Mouse (Mus musculus): ENCODE measurements around the gene Gga1.

Gga1 gene

DNA sequence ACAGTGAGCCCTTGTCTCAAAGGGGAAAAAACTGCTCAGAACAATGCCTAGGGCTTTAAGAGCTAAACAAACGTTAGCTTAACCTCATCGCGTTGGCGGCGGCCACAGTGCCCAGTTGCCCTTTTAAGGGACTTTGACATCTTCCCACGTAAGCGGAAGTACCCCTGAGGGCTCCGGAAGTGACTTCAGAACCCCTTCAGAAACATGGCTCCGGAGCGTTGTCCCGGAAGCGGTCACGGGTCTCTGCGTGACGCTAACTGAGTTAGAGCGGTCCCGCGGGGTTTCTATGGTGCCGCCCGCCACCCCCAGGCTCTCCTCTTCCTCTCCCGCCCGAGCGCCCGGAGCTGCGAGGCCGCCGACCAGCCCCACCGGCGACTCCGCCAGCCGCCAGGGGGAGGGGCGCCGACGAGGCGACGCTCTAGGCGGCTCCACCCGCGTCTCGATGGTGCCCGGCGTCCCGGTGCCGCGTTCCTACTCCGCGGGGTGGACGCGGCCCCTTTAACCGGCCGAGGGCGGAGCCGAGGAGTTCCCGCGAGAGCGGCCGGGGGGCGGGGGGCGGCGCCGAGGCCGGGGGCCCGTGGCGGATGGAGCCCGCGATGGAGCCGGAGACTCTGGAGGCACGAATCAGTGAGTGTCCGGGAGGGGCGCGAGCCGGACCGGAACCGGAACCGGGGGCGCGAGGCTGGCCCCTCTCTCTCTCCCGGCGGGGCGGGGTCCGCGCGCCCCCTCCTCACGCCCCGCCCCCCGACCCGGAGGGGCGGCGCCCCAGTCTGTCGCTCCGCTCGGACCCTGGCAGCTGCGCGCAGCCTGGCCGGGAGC lies at the start of gene Gga1:
Gene Gga1, plus strand, starts transcription at position 200 of the 819 bp plus-strand sequence.
- DNase-seq, result peak; percentile 98

DNA sequence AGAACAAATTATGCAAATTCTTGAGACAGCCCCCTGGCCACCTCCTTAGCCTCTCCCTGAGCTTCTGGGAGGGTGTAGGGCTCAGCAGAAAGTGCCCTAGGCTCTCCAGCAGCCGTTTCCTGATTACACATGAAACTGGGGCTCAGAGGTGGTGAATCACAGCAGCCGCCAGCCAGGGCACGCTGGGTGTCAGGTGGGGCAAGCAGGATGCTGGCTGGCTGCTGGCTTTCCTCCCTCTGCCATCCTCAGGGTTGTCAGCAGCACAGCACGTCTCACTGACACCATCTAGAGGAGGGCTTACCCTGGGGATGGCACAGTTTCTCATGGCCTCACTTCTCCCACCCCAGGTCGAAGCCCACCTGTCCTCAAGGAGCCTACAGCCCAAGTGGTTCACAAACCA lies 48.7 kb upstream of the Gga1 start:
- no peak for DNase-seq

DNA sequence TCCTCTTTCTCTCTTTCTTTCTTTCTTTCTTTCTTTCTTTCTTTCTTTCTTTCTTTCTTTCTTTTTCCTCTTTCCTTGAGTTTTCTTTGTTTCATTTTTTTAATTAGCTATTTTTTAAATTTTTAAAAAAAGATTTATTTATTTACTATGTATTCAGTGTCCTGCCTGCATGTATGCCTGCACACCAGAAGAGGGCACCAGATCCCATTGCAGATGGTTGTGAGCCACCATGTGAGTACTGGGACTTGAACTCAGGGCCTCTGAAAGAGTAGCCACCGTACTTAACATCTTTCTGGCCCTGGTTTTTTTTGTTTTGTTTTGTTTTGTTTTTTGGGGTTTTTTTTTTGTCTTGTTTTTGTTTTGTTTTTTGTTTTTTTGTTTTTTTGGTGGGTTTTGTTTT lies 47.4 kb upstream of the Gga1 start:
- no peak for DNase-seq

DNA sequence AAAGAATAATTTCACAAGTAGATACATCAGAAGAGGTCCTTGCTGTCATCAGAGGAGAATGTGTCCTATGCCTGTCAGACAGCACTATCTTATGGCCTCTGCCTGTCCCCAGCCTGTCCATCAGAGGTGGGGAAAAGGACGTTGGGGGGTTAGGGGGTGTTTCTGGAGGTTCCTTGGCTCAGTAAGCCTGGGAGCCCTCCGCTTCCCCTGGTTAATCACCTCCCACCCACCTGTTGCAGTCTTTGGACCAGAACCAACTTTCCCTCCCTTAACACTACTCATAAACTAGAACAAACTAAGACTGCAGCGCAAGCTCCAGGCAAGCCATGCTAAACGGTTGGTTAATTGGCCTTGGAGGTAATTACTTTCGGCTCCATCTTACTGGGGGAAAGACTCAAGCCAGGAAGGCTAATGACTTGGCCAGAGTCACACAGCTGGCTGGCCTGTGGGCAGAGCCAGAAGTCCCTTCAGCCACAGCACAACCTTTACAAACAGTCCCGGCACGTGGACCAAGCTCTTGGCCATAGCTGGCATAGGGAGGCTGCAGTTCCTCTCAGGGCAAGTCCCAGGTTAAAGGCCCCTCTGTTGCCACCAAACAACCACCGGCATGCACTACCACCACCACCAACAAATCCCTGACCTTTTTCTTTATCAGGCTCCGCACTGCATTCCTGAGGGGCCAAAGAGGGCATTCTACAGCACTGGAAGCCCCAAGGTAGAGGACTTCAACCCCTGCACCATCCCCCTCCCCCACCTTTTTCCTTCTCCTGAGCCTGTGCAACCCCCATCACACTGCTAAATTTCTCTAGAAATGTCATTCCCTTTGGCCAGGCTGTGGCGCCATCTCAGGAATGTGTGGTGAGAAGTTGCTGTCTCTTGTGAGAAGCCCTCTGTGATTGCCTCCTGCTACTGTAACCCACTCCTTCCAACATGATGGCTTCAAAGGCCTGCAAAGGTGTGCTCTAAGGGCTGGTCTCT lies 46.0 kb upstream of the Gga1 start:
- DNase-seq, result no peak

DNA sequence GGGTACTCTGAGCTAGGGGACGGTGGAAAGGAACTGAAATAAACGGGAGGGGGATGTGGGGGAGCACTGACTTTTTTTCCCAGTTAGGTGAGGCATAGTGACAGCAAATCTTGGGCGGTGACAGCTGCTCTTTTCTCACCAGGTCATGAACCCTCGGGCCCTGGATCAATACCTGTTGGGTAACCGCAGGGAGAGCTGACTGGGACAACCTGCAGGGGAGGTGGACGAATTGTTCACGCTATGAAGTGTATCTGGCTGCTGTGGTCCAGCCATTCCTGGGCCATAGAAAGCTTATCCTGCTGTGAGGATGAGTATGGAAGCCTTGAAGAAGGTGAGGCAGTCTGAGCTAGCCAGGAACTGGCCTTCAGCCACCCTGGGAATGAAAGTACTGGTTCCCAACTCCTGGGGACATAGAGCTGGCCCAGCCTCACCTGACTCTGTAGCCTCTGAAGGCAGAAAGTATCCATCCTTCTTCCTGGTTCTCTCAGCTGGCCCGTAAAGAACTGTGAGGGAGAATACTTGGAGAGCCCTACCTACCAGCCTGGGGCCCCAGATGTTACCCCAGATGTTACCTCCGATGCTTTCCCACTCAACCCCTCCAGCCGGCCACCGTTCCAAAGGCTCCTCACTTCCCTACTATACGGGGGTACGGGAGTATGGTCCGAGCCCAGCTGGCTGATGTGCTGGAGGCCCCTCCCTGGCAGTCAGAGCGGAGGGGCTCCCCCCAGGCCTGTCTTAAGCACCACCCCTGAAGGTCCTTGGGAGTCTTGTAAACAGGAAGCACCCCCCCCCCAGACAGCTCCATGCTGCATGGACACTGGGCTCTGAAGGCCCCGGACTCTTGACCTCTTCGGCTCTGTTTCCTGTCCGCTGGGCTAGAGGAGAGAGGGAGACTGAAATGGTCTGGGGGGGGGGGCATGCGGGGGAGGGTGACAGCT lies 45.0 kb upstream of the Gga1 start:
- peak; percentile 84 for DNase-seq

DNA sequence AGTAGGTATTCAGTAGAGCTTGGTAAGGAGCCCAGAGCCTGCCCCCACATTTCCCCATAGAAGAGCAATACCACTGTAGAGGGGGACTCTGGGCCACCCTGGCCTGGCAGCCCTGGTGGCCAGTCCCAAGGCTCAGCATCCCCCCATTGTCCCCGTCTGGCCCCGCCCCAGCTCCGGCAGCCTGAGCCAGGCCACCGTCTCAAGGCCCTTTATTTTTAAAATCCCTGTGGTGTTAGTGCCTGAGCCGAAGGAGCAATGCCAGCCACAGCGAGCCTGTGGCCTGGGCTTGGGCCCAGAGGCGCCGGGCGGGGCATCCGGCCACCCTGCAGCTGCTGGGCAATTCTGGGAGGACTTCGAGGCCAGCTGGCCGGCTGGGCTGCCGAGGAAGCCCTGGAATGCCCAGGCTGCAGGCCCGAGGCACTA lies 44.3 kb upstream of the Gga1 start:
- DNase-seq, result peak; percentile 90

DNA sequence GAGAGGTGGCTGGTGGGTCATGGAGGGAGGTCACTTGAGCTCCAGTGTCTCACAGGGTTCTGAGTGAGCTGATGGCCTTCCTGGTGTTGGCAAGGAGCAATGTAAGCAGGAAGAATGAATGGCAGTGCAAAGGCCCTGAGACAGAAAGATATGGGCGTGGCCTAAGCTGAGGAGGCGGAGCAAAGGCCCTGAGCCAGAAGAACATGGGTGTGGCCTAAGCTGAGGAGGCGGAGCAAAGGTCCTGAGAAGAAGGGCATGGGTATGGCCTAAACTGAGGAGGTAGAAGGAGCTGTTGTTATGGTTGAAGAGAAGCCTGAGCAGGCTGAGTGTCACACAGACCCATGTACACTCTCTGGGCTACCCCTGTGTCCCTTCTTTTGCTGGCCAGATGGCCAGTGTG lies 43.4 kb upstream of the Gga1 start:
- DNase-seq, result no peak

DNA sequence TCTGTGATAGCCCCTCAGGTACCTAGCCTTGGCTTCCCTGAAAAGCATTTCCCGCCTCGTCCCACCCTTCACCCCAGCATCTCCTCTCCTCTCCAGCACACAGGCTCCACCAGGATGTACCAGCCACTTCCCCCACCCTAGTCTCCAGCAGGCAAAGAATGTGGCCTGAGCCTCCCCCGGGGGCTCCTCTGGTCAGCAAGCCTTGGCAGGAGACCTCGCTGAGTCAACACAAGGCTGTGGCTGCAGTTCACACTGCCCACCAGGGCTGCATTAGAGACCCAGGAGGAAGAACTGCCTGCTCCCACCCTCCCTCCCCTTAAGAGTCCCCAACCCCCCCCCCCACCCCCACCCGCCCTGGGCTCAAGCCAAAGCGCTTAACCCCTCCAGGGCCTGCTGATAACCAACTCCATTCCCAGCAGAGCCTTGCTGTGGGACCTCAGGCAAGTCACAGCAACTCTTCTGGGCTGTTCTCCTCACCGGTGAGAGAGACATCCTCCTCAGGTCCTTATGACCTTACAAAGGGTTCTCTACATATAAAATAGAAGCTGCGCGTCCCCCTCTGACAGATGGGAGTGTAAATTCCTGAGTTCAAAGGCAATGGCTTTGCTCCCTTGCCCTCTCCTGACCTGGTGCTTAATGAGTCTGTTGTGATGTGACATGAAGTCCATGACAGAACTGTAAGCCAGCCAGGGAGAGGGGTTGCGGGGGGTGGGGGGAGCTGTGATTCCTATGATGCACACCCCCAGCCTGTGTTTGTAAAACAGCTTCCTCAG lies 42.6 kb upstream of the Gga1 start:
- peak; percentile 65 for DNase-seq

DNA sequence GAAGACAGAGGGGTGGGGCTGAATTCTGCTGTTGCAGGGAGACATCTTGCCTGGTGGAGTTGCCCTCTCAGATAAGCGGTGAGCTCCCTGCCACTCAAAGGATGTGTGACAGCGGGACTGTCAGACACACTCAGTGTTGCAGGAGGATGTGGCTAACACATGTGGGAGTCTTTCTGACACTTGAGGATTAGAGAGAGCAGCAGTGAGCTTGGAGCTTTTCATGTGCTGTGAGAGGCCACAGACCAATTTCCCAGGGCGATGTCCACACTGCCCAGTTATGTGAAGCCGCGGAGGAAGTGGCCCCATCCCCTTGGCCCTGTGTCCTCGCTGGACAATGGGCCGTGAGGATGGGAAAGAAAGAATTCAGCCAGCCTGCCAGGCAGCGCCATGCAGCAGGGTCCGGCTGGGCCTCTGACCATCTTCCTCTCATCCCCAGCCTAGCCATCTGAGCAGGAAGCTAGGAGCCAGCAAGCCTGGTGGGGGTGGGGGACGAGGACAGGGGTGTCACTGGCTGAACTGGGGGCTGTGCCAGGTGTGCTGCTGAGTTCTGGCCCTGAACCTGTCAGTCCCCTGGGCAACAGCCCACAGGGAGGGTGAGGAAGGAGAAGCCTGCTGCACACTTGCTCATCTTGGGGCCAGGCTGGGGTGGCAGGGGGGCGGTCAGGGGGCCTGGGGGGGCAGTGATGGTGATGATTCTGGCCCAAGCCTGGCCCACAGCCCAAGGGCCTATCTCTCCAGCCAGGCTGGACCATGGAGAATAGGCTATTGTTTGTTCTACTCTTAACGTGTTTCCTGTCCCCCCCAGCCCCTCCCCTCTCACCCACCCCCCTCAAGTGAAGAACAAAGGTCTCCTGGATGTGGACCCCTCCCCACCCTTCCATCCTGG lies 41.5 kb upstream of the Gga1 start:
- DNase-seq, result peak; percentile 82

DNA sequence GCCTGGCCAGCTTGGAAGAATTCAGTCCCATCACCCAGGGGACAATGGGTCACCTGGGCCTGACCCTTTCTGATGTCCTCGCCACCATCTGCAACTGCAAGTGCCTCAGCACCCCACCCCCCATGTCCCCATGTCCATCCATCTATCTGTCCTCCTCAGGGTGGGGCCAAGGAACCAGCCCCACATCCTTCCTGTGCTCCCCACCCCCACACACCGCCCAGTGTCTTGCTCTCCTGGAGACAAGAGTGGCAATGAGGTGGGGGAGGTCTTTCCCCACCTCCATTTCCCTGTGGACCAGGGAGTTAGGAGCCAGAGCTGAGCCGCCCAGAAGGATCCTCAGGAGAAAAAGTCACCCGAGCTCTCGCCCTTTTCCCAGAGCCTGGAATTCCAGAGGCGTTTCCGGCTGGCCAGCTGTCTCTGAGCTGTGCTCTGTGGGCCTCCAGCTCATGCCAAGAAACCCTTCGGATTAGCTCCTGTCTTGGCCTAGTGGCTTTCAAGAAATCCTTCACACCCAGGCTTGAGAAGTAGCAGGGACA lies 40.8 kb upstream of the Gga1 start:
- peak; percentile 89 for DNase-seq

DNA sequence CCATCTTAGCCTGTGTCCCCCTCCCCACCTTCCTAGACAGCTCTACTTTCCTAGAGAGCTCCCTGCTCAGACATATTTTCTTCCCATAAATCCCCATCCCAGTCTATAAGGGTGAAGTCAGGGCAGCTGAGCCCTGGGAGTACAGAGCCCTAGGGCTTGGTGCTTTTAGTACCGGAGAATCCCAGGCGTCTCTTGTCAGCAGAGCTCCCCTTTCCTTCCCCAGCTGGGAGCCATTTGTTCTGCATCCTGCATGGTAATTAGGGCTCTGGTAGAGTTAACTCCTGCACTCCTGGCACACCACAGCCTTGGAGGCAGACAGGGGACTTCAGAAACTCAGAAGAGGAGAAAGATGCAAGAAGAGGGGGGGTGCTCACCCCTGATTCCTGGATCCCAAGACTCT lies 37.2 kb upstream of the Gga1 start:
- no peak for DNase-seq

DNA sequence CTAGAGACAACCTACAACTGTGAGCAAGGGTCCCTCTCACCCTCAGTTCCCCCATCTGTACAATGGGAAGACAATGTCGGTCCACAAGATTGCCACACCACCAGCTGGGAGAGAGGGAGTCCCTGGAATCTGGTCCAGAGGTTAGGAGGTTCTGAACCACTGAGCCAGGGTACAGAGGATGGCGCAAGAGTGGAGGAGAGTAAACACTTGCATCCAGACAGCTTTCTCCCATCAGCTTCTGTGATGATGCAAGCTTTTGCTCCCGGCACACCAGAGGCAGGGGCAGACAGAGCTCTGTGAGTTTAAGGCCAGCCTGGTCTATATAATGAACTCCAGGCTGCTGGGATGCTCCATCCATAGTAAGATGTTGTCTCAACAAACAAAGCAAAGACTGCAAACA lies 36.7 kb upstream of the Gga1 start:
- peak; percentile 81 for DNase-seq

DNA sequence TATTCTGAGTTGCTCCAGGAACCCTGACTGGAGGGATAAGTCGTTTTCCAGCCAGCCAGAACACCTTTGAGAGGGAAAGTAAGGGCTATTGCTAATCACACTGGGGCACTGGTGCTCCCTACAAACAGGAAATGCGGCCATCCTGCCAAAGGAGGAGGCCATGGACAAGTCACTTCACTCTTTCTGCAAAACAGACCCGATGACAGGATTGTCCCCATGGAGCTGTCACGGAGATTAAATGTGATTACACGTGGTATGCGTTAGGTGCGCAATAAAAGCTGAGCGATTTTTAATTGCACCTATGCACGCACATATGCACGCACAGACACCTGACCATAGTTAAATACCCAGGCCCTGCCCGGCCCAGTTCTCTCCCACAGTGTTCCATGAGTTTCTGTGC lies 36.2 kb upstream of the Gga1 start:
- DNase-seq, result no peak

DNA sequence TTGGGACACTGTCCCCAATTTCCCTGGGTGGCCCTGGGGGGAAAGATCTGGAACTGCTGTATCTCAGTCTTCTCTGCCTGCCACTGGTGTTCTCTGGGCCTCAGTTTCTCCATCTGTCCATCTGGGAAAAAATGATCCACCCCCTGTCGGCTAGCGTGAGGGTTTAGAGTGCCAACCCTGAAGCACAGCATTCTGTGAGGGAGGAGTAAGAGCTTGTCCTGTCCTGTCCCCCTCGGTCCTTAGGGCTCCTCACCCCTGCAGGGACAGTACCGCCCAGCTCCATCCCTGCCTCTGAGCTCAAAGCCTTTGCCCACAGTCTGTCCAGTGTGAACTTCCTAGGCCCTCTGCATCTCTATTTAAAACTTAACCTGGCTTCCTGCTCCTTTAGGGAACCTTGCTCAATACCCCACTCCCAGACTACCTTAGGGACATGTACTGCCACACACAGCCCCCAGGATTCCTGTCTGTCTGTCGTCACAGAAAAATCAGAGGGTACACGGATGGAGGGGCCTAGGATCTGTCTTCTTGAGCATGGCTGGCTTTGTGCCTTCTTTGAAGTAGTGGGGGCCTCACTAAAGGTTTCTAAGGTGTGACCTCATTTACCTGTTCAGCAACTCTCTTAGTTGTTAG lies 35.7 kb upstream of the Gga1 start:
- DNase-seq, result no peak

DNA sequence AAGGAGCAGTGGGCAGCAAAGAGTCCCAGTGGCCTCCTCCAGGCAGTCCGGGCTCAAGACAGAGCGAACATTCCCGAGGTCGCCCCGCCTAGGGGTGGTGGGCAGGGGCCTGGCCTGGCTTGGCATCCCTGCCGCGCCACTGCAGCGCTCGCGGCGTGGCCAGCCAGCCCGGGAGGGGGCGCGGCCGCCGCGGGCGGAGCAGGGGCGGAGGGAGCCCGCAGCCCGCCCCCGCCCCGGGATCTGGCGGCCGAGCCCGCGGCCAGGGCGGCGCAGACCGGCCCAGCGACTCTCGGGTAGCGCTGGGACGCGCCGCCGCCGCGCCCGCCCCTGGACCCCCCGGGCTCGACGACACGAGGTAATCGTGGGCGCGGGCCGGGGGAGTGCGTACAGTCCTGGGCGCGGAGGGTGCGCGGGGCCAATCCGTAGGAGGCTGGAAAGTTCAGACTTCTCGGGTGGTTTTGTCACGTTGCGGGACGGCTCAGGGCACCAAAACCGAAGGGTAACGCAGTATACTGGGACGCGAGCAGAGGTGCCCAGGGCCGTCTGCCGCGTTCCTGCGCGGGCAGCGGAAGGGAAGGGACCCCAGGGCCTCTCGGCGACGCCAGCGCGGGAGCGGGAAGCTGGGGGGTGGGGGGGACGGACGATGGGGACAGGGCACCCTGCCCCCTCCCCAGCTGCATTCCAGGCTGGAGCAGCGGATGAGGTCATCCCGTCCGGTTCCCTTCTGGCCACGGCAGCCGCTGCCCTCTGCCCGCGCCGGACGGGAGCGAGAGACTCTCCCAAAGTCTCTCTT lies 34.4 kb upstream of the Gga1 start, which contains the start of gene Cdc42ep1:
Gene Cdc42ep1, plus strand, starts transcription at position 254 of the 793 bp plus-strand sequence.
- peak; percentile 88 for DNase-seq

DNA sequence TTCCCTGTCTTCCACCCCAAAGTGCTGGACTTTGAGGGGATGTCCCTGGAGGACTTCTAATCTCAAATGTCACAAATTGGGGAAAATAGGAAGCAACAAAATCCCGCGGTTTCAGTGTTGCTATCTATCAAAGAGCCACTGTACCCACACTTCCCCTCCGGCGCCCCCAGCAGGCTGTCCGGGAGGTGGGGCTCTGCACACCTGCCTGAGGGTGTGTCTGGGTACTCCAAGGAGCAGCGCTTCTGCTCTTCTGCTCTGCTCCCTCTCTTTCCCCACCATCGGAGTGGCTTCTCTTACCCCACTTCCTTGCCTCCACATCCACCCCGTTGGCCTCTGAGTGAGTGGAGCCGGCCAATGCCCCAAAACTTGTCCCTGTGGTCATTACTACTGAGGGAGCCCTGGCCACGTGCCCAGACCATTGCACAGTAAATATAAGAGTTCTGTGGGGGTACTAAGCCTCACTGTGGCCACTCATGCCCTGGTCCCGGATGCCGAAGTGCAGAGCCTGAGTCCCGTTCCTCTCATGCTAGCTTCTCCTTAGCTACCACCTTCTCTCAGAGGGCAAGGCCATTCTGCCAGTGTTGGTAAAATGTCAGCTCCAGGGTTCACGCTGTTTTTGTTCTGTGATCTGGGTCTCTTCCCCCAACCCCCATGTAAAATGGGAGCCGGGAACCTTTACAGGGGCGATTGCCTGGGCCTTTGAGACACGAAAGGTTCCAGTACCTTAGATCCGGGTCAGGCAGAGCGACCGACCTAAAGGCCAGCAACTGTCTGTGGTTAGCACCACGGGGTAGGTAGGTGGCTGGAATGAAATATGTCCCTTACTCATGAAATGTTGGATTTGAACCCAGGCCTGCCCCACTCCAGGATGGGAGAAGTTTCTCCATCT lies 33.2 kb upstream of the Gga1 start:
- DNase-seq, result peak; percentile 56

DNA sequence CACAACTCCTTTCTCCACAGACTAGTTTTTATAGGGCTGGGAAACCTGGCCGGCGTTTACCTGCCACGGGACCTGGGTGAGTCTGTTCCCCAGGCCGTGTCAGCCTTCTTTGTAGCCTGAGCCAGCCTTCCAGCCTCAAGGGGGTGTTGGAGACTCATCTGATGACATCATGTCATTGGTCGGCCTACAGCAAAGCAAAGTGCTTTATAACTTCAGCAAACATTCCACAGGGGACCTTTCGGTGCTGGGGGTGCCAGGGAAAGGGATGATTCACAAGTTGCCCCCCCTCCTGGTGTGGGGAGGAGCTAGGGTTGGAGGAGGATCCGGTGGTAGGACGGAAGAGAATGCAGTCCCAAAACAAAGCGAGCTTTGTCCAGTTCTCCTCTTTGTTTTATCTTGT lies 32.2 kb upstream of the Gga1 start:
- DNase-seq, result peak; percentile 87

DNA sequence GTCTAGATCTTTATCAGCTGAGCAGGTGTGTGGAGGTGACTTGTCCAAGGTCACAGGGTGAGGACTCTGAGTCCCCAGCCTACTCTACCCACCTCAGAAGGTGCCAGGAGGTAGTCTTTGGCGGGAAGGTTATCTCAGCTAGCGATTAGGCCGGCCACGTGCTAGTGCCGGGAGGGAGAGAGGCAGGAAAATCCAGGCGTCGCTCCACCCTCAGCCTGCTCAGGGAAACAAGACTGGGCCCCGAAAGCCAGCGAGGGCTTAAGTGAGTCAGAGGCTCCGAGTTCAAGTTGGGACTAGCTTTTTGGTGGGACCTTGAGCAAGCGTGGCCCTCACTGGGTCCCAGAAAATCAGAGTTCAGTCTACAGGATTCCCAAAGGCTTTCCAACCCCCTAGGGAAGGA lies 31.7 kb upstream of the Gga1 start:
- peak; percentile 53 for DNase-seq
